Mouse (Mus musculus): ENCODE data around the gene Myo16. TPM values are rescaled to one million over a fixed set of nuclear protein-coding genes. Genes with fewer than 3 reads are reported as not detected.

Myo16 gene
- total and polyA plus RNA-seq, 3 experiments = not detected

- no peak for TF ChIP-seq E2F4 (IDR thresholded peaks at IDR 0.05; ENCODE audit: borderline replicate concordance, low read depth, low read length)
- TF ChIP-seq UBTF (IDR thresholded peaks at IDR 0.05; ENCODE audit: borderline replicate concordance, insufficient read depth, low read depth, low read length) = no peak
- TF ChIP-seq USF1 (IDR thresholded peaks at IDR 0.05; ENCODE audit: low read depth, low read length) = no peak
- TF ChIP-seq RAD21 (IDR thresholded peaks at IDR 0.05; ENCODE audit: low read depth, low read length) = no peak
- H3K79me2 ChIP-seq (ENCODE audit: control insufficient read depth, insufficient read depth, low read length, poor library complexity) = no peaks in the 10 kb centered on the region
- H3K4me1 ChIP-seq (ENCODE audit: control insufficient read depth in 1 of 2, insufficient read depth in 2 of 2, low read length in 2 of 2) = no peaks in the 10 kb centered on the region
- no peaks in the 10 kb centered on the region for H3K36me3 ChIP-seq (ENCODE audit: control insufficient read depth in 1 of 2, insufficient read depth in 2 of 2, low read length in 2 of 2)
- no peaks in the 10 kb centered on the region for H3K9me3 ChIP-seq (replicated peaks; ENCODE audit: insufficient read depth, low read length)
- H3K27me3 ChIP-seq (ENCODE audit: control insufficient read depth in 1 of 2, insufficient read depth in 2 of 2, low read length in 2 of 2) = no peaks in the 10 kb centered on the region
- no peak for DNase-seq (ENCODE audit: low read depth, low spot score)
- no peak overlapping the region for H3K9ac ChIP-seq (ENCODE audit: control insufficient read depth, low read depth, low read length, poor library complexity, severe bottlenecking)
- H3K4me3 ChIP-seq (ENCODE audit: control insufficient read depth in 1 of 2, insufficient read depth in 1 of 2, low read depth in 2 of 2, low read length in 2 of 2) = no peak overlapping the region
- H3K27ac ChIP-seq (ENCODE audit: control insufficient read depth, low read depth, low read length) = no peak overlapping the region
Measured at GRCm38 (mm10) chr8:10177131-10177530, 23.4 kb downstream of the Myo16 start.

DNA sequence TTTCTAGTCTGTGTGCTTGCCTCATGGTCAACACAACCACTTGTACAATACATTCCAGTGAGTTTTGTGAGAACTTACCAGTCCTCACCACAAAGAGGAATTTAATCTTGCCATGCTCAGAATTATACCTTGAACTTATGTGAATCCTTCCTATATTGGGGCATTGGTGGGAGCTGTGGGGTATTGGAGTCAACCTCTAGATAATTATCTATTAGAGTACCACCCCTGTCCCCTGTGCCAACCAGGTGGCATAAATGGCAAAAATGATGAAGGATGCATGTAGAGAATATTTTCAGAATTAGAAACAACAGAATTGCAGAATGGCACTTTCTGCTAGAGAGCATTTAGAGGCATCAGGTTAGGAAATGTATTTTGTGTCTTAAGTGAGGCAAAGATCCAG, 25.3 kb downstream of the Myo16 start:
- H3K9me3 ChIP-seq (replicated peaks; ENCODE audit: insufficient read depth, low read length) = no peaks in the 10 kb centered on the region
- H3K27me3 ChIP-seq (ENCODE audit: control insufficient read depth in 1 of 2, insufficient read depth in 2 of 2, low read length in 2 of 2) = no peaks in the 10 kb centered on the region
- no peak overlapping the region for H3K4me3 ChIP-seq (ENCODE audit: control insufficient read depth in 1 of 2, insufficient read depth in 1 of 2, low read depth in 2 of 2, low read length in 2 of 2)
- no peak overlapping the region for H3K9ac ChIP-seq (ENCODE audit: control insufficient read depth, low read depth, low read length, poor library complexity, severe bottlenecking)
- DNase-seq (ENCODE audit: low read depth, low spot score) = no peak
- no peaks in the 10 kb centered on the region for H3K36me3 ChIP-seq (ENCODE audit: control insufficient read depth in 1 of 2, insufficient read depth in 2 of 2, low read length in 2 of 2)
- TF ChIP-seq NELFE (IDR thresholded peaks at IDR 0.05; ENCODE audit: low read depth, low read length) (no peak), GATA1 (IDR thresholded peaks at IDR 0.05; ENCODE audit: low read depth, low read length) (no peak), CTCF (IDR thresholded peaks at IDR 0.05 in 2 of 3, conservative IDR thresholded peaks at IDR 0.05 in 1 of 3; ENCODE audit: control insufficient read depth in 1 of 3, insufficient read depth in 1 of 3, low read depth in 2 of 3, low read length in 3 of 3, poor library complexity in 1 of 3, severe bottlenecking in 1 of 3) (no peak), GABPA (IDR thresholded peaks at IDR 0.05; ENCODE audit: low read depth, low read length) (no peak), USF1 (IDR thresholded peaks at IDR 0.05; ENCODE audit: low read depth, low read length) (no peak), MXI1 (IDR thresholded peaks at IDR 0.05; ENCODE audit: low read depth, low read length) (no peak), CHD1 (IDR thresholded peaks at IDR 0.05; ENCODE audit: low read depth, low read length) (no peak), KAT2A (conservative IDR thresholded peaks at IDR 0.05; ENCODE audit: low read depth, low read length) (no peak), ZC3H11A (IDR thresholded peaks at IDR 0.05; ENCODE audit: low read depth, low read length) (no peak), RCOR1 (IDR thresholded peaks at IDR 0.05; ENCODE audit: low read depth, low read length) (no peak), RAD21 (IDR thresholded peaks at IDR 0.05; ENCODE audit: low read depth, low read length) (no peak), E2F4 (IDR thresholded peaks at IDR 0.05; ENCODE audit: borderline replicate concordance, low read depth, low read length) (no peak), POLR2A (IDR thresholded peaks at IDR 0.05; ENCODE audit: control insufficient read depth in 1 of 2, insufficient read depth in 1 of 2, low read depth in 1 of 2, low read length in 2 of 2, poor library complexity in 1 of 2) (no peak), BHLHE40 (IDR thresholded peaks at IDR 0.05; ENCODE audit: borderline replicate concordance, low read depth, low read length) (no peak), ZKSCAN1 (IDR thresholded peaks at IDR 0.05; ENCODE audit: low read depth, low read length) (no peak), TAL1 (IDR thresholded peaks at IDR 0.05; ENCODE audit: low read length) (no peak), MEF2A (IDR thresholded peaks at IDR 0.05; ENCODE audit: extremely low read depth, insufficient replicate concordance, low read depth, low read length, poor library complexity, severe bottlenecking) (no peak), CHD2 (IDR thresholded peaks at IDR 0.05; ENCODE audit: low read length) (no peak), POLR2AphosphoS5 (IDR thresholded peaks at IDR 0.05; ENCODE audit: borderline replicate concordance, low read depth, low read length) (no peak)
- no peaks in the 10 kb centered on the region for H3K4me1 ChIP-seq (ENCODE audit: control insufficient read depth in 1 of 2, insufficient read depth in 2 of 2, low read length in 2 of 2)
- no peaks in the 10 kb centered on the region for H3K79me2 ChIP-seq (ENCODE audit: control insufficient read depth, insufficient read depth, low read length, poor library complexity)
- no peak overlapping the region for H3K27ac ChIP-seq (ENCODE audit: control insufficient read depth, low read depth, low read length)
